In the genomic region with DNA sequence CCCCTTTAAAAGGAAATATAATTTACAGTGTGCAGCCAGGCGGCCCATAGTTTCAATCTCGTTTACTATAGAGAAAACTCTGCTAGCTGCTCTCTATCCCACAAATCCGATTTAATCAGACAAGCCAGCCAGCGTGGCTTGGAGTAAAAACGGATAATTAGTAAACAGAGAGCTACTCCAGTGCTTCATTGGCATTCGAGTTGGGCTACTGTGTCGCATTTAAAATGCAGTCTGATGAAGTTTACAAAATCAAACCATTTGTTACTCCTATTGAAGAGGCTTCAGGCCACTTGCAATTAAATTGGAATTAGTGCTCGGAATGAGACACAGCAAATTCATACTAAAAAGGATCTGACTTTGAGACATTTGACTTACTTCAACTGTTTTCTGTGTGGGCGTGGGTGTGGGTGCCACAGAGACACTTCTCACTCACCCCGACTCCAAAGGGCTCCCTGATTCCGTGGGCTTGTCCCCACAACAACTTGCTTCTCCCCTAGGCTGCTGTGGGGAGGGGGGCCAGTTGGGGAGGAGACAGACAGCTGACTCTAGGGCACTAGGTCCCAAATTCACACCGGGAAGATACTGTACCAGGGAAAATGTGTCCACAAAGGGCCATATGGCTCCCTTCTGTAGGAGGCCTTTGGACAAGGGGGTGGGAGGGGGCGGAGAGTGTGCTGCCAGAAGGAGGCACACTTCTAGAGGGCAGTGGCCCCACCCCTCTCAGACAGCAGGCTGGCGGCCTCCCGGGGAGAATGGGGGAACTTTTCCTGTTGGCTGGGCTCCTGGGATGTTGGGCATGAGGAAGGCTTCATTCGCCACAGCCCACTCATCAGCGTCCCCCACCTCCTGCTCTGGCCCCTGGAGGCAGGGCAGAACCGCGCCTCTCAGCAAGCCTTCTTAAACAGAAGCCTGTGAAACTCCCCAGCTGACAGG, we compare ENCODE assay signal across 7 mouse cellular contexts.
A peak's percentile ranks its signal among the peaks of the same experiment; 100 is the strongest.
DNase-seq lines count a peak whose midpoint lies in the region; ATAC-seq and TF ChIP-seq lines count a peak whose summit lies in the region.

No protein-coding gene starts in this region.

- peak overlapping the region; percentile 78 for H3K27ac ChIP-seq in forebrain, embryonic 13.5 days
- no peak overlapping the region for H3K27ac ChIP-seq in kidney, postnatal 0 days
- H3K27ac ChIP-seq in midbrain, embryonic 14.5 days (replicated peaks; ENCODE audit: low read depth, low read length) = peak overlapping the region; percentile 83

- H3K4me1 ChIP-seq in forebrain, embryonic 13.5 days = peaks cover 58% of the 10 kb centered on the region
- peaks cover 11% of the 10 kb centered on the region for H3K4me1 ChIP-seq in kidney, postnatal 0 days (replicated peaks; ENCODE audit: insufficient read depth, low read length)
- H3K4me1 ChIP-seq in midbrain, embryonic 14.5 days (ENCODE audit: control insufficient read depth, insufficient read depth, low read length) = peaks cover 54% of the 10 kb centered on the region

- 2% methylated on average over 19 of the region's 19 CpGs for WGBS in forebrain, embryonic 13.5 days
- 21% methylated on average over 19 of the region's 19 CpGs for WGBS in kidney, postnatal 0 days
- 5% methylated on average over 19 of the region's 19 CpGs for WGBS in midbrain, embryonic 14.5 days

- no peaks in the 10 kb centered on the region for H3K36me3 ChIP-seq in forebrain, embryonic 13.5 days (ENCODE audit: poor library complexity, severe bottlenecking)
- H3K36me3 ChIP-seq in kidney, postnatal 0 days (ENCODE audit: insufficient read depth, low read length) = no peaks in the 10 kb centered on the region
- no peaks in the 10 kb centered on the region for H3K36me3 ChIP-seq in midbrain, embryonic 14.5 days (ENCODE audit: control insufficient read depth, insufficient read depth, low read length)

- H3K27me3 ChIP-seq in forebrain, embryonic 13.5 days = peaks cover 62% of the 10 kb centered on the region
- no peaks in the 10 kb centered on the region for H3K27me3 ChIP-seq in kidney, postnatal 0 days (ENCODE audit: insufficient read depth, low read length)
- no peaks in the 10 kb centered on the region for H3K27me3 ChIP-seq in midbrain, embryonic 14.5 days (ENCODE audit: control insufficient read depth, insufficient read depth, low read length)

- no peak overlapping the region for H3K4me3 ChIP-seq in forebrain, embryonic 13.5 days
- H3K4me3 ChIP-seq in kidney, postnatal 0 days (replicated peaks; ENCODE audit: low read depth, low read length) = no peak overlapping the region
- no peak overlapping the region for H3K4me3 ChIP-seq in midbrain, embryonic 14.5 days (replicated peaks; ENCODE audit: low read depth, low read length)

- no peaks in the 10 kb centered on the region for H3K9me3 ChIP-seq in forebrain, embryonic 13.5 days (replicated peaks)
- H3K9me3 ChIP-seq in kidney, postnatal 0 days (replicated peaks; ENCODE audit: low read length) = no peaks in the 10 kb centered on the region
- no peaks in the 10 kb centered on the region for H3K9me3 ChIP-seq in midbrain, embryonic 14.5 days (ENCODE audit: control insufficient read depth, low read length)

- H3K9ac ChIP-seq in forebrain, embryonic 13.5 days = no peak overlapping the region
- no peak overlapping the region for H3K9ac ChIP-seq in kidney, postnatal 0 days (ENCODE audit: low read depth, low read length)
- H3K9ac ChIP-seq in midbrain, embryonic 14.5 days (replicated peaks; ENCODE audit: low read length) = no peak overlapping the region

- peak overlapping the region; percentile 39 for H3K4me2 ChIP-seq in forebrain, embryonic 13.5 days
- no peak overlapping the region; the same call in 1 of the 2 replicates for H3K4me2 ChIP-seq in kidney, postnatal 0 days (ENCODE audit: low read length)
- peak overlapping the region; percentile 33 for H3K4me2 ChIP-seq in midbrain, embryonic 14.5 days (ENCODE audit: low read length)

- ATAC-seq in forebrain, embryonic 13.5 days = peak; percentile 80
- no peak for ATAC-seq in kidney, postnatal 0 days (replicated peaks; ENCODE audit: low FRiP score, low read depth)
- ATAC-seq in midbrain, embryonic 14.5 days (ENCODE audit: low FRiP score, low TSS enrichment) = peak; percentile 61

- peak; percentile 76 for DNase-seq in Muller cell, postnatal 12 days (ENCODE audit: inconsistent ontology term)
- DNase-seq in cerebellum, adult 11 months = peak; percentile 59
- DNase-seq in kidney, postnatal 0 days (ENCODE audit: low spot score) = peak; percentile 25
- DNase-seq in midbrain, embryonic 14.5 days = peak; percentile 77
- no peak for DNase-seq in thymus, postnatal 4 days
- no peak for DNase-seq in adrenal gland, postnatal 36 days

- no peak for TF ChIP-seq CTCF in kidney, postnatal 0 days (IDR thresholded peaks at IDR 0.05; ENCODE audit: low read depth)

Comparison
In these comparisons a context has a peak if more than half of its experiments do, and no peak if none do; other contexts are left out.
1. DNase-seq: peak in Muller cell, postnatal 12 days (single experiment), cerebellum, adult 11 months (single experiment), kidney, postnatal 0 days (single experiment) and midbrain, embryonic 14.5 days (single experiment); none in thymus, postnatal 4 days (single experiment) and adrenal gland, postnatal 36 days (0 of 2).